Mouse (Mus musculus): ENCODE data around the gene Prrg3. TPM values are rescaled to one million over a fixed set of nuclear protein-coding genes. Genes with fewer than 3 reads are reported as not detected.
"Not testable (repeated sequence)": the region's sequence is repeated elsewhere in the genome, so short reads cannot be mapped to it uniquely, and the experiment has no call there.

The Prrg3 gene
- total RNA-seq (2021) = 1 to 10 TPM; 2.5 to 4.0 TPM
- long read RNA-seq, experiment 1, partial matches to known transcripts = 0 of 2 reads
- long read RNA-seq, experiment 1, other reads (novel, unspliced or antisense) = 1 of 2 reads
- long read RNA-seq, experiment 2 = 0 reads

DNA sequence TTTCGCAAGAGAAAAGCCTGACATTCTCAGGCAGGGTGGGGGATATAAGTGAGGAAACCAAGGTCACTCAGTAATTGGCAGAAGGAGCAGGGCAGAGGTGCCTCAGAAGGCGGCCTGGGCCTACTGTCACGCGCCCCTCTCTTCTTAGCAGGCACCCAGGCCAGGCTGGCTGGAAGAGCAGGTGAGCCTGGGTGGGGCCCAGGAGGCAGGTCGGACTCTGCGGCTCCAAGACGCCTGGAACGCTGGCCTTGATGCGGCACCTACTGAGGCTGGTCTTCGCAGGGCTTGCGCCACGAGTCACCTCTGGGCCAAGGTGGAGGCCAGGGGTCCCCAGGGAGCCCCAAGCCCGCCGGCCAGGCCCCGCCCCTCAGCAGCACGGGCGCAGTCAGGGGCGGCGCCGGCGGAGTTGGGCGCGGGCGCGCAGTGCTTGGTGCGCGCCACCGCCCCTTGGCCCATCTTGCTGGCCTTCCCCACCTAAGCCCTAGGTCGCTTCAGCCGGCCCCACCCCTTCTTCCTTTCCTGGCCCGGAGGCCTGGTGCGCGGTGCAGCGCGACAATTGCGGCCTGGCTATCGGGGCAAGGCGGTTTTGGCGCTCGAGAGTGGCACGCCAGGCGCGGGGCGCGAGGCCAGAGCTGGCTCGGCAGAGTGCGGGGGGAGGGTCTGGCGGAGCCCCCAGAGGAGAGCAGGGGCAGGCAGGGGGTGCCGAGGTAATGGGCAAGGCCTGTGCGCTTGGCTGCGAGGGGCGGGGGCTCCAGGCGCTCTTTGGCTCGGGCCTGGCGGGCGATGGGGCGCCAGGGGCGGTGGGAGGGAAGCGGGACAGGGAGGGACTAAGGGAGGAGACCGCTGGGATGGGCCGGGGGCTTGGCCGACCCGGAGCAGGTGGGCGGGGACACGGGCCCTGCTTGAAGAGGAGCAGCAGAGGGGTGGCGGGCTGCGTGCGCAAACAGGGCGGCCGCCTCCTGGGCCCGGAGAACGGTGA, at the start of gene Prrg3:
TSS of gene Prrg3 (plus strand) at position 552 of the 979 bp plus-strand sequence.
- peak; percentile 19 to 48 for DNase-seq
- intact Hi-C loops (cut with DNase I) = no loop called here

DNA sequence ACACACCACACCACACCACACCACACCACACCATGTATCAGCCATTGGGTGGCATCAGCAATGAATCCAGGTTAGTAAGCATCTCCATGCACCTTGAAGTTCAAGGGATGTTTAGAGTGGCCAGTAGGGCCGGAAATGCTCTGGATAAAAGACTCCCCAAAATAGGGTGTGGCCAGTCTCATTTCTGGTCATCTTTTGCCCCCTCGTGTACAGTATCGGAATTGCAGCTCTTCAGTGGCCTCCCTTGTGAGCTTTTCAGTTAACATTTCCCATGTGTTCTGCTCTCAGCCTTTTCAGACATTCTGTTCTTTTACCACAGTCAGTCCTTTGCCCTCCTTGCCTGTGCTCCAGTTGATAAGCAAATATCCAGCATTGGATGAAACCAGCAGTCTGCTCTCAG, 15.8 kb upstream of the Prrg3 start:
- peak; percentile 9 to 12 for DNase-seq
- intact Hi-C loops (cut with DNase I) = loop anchor here (5.0 kb wide), 1 partner anchor 149 kb away; no protein-coding TSS in a partner anchor

DNA sequence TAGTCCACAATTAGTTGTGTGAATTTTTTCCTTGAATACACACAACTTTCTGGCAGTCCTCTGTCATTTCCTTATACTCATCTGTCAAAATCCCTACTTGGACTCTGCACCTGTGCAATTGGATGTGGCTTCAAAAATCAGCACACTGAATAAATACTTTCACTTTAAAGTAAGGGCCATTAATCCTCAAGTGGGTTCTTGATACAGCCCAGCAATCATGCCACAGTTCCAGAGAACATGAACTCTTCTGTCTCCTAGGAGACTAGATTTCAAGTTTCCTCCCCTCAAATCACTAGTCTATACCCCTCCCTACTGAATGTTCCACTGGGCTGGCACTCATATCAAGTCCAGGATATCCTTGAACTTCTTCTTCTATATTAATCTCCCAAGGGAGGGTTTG, 4.1 kb upstream of the Prrg3 start:
- DNase-seq = no peak
- intact Hi-C loops (cut with DNase I) = no loop called here

DNA sequence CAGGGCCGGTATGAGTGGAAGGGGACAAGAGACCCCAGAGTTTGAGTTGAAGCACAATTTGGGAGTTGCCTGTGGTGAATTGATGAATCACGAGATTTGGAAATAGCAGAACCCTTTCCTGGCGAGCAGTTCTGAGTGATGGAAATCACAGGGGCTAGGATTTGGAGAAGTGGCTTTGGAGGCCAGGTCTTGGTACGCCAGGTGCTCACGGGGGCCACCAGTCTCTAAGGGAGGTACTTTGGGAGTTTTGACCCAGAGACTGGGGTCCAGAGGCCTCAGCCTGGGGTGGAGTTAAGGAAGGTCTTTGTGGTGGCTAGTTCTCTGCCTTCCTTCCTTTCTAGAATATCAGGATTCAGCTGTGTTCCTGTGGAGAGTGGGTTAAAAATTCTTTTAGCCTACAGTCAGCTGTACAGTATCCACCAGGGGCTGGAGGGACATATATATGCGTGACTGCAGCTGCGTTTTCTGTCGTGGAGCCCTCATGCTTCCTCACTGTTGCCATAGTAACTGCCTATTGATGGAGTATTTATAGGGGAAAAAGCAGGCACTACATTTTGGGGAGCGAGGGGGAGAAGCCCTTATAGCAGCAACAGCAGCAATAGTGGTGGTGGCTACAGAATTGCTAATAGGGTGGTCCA, 970 bp downstream of the Prrg3 start:
- DNase-seq = no peak
- intact Hi-C loops (cut with DNase I) = no loop called here

DNA sequence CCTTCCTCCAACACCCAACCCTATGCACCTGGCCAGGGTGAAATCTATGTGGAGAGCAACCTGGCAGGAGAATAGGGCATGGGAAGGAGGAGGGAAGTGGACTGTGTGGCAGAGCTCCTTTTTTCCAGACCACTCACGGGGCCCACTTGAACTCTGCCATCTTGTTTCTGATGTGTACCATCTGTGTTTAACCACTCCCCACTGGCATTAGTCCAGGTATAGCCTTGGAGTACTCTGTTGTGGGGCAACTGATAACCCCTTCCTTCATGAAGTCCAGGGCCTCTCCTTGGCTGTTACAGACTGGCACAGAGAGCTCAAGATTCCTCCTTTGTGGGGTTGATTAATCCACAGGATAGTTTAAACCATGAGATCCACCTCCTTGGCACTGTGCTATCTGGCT, 5.8 kb downstream of the Prrg3 start:
- intact Hi-C loops (cut with DNase I) = no loop called here
- no peak for DNase-seq

DNA sequence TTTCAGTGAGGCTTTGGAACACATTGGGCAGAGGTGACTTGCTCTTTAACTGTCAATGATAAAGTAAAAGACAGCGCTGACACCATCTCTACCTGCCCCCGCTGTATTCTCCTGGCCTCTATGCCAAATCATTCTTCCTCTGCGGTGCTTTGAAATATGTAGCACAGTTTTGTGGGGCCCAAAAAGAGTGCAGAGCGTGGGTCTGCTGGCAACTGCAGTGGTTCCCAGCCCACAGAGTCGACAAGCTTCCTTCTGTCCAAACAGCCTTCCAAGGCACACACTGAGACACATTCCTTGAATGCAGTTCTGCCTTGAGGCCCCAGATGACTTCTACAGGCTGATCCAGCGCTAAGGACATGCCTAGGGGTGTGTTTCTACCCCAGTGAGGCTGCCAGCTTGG, 6.4 kb downstream of the Prrg3 start:
- intact Hi-C loops (cut with DNase I) = no loop called here
- no peak for DNase-seq

DNA sequence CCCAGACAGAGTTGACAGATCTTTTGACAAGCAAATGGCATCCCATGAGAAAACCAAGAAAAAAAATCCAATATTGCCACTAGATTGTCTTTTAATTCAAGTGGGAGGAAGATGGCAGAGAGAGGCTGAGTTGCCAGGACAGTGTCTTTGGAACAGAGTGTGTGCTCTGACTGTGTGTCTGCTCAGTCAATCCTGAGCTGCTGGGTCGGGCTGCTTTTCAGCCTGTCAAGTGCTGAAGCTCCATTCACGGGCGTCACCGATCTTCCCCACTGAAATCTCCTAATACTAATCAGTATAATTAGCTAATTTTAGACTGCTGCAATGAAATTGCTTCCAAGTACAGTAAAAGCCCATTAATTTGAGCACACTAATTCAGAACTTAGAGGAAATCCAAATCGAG, 8.9 kb downstream of the Prrg3 start:
- no peak for DNase-seq
- intact Hi-C loops (cut with DNase I) = no loop called here

DNA sequence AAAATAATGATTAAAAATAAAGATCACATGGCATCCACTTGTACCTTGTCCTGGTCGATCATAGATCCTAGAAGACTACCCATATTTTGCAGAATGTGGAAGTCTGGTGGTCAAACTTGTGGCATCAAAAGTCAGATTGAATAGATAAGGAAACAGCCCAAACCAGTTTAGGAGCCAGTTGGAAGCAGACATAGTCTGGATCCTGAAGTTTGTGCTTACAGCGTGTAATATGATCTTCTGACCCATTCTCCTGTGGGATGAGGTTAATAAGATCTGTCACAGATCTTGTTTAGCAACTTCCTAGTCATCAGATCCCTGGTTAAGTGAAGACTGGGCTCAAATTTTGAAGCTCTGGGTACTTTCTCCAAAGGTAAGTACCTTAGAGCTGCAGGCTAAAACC, 10.3 kb downstream of the Prrg3 start, which contains the start of gene Fate1:
TSS of gene Fate1 (plus strand) at position 301 of the 400 bp plus-strand sequence.
- intact Hi-C loops (cut with DNase I) = no loop called here
- DNase-seq = no peak

DNA sequence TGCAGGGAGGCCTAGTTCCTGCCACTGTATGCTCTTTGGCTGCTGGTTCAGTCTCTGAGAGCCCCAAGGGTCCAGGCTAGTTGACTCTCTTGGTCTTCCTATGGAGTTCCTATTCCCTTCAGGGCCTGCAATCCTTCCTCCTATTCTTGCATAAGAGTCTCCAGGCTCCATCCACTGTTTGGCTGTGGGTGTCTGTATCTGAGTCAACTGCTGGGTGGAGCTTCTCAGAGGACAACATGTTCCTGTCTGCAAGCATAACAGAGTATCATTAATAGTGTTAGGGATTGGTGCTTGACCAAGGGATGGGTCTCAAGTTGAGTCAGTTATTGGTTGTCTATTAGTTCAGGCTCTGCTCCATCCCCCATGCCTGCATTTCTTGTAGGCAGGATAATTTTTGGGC, 15.3 kb downstream of the Prrg3 start:
- intact Hi-C loops (cut with DNase I); DNase-seq: not testable (repeated sequence)

DNA sequence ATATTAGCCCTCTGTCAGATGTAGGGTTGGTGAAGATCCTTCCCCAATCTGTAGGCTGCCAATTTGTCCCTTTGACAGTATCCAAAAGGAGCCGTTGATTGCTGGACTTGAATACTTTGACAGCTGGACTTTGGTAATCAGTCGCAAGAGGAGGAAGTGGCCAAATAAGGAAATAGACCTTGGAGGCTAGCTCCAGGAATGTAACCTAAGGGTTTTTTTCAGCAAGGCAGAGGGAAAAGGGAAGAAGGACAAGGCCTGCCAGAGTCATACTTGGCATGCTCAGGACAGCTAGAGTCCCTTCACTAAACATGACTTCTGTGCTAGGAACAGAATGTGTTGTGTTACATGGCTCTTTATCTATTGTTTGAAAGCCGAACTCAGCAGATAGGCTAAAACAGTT, 18.0 kb downstream of the Prrg3 start:
- intact Hi-C loops (cut with DNase I) = no loop called here
- no peak for DNase-seq

DNA sequence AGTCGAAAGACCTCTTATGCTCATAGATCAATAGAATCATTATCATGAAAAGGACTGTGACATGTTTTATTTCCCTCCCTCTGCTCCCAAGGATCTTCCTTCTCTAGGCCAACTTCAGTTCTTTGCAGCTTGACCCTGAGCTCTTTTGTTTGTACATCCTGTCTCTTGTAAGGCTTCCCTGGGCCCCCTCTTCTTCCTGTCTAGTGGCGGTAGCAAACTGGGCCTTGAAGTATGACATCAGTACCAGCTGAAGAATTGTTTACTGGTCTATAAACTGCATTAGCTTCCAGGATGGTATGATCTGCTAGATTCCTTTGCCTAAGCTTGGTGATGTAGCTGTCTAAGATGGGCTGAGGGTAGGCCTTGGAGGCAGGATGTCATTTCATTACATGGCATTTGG, 18.9 kb downstream of the Prrg3 start:
- DNase-seq = no peak
- intact Hi-C loops (cut with DNase I) = no loop called here

DNA sequence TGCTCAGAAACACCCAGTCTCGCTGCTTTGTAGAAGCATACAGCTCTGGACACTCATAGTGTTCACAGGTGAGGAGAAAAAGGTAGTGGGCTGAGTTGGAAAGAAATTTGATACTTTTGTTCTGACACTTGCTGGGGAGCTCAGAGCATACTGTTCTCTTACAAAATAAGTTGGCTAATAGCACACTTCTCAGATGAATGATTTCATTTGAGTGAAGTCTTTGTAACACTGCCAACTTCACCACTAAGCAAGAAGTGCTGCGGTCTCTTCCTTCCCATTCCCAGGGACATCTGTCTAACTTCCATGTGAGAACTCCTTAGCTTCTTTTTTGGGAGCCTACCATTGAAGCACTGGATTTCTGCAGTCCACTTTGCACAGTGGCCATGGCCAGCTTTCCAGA, 20.8 kb downstream of the Prrg3 start:
- intact Hi-C loops (cut with DNase I) = no loop called here

DNA sequence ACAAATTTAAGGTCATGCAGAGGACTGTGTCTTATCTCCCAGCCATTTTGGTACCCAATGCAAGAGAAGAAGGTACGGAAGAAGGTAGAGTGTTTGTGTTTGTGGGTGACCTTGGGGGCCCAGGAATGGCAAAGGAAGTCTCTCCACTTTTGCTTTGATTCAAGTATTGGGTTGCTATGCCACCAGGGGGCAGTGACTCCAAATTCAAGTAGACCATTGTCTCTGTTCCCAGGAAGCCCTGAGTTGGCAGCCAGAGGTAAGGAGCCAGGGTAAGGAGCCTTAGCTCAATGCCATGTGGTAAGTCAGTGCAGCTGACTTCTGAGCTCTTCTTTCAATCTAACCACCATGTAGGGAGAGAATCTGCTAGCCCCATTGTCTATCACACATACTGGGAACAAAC, 21.4 kb downstream of the Prrg3 start:
- intact Hi-C loops (cut with DNase I) = no loop called here
- DNase-seq = no peak

More for the DNA sequence above, 20.8 kb downstream of the Prrg3 start:
- no peak for DNase-seq

DNA sequence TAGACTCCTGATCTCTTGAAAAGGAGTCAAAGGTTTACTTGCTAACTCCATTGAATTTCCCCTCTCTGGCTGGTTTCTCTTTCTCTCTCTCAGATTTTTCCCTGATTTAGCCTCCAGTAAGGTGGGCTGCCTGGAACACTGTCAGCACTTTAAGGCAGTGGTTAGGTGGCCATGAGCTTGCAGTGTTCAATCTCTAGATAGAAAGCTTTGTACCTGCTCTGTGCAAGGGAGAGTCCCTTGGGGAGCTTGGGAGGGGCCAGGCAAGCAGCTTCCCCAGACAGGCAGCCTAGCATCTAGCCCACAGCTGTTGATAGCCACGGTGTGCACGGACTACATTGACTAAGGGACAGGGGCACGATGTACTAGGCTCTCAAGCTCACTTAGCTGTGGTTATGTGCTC, 29.1 kb downstream of the Prrg3 start, which contains the start of gene Cnga2:
TSS of gene Cnga2 (plus strand) at position 301 of the 400 bp plus-strand sequence.
- intact Hi-C loops (cut with DNase I) = no loop called here
- DNase-seq = no peak

DNA sequence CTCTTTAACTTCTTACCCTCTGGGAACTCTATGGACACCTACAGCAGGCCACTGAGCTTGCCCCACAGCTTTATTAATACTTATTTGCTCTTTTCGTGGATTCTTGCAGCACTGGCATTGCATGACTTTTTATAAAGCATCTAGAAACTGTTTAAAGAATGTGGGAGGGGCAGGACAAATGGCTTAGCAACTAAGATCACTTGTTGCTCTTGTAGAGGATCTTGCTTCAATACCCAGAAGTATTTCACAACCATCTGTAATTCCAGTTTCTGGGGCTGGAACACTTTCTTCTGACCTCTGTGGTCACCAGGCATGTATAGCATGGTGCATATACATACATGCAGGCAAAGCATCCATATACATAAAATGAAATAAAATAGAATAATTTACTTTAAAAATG, 33.5 kb downstream of the Prrg3 start:
- DNase-seq = no peak
- intact Hi-C loops (cut with DNase I) = no loop called here

DNA sequence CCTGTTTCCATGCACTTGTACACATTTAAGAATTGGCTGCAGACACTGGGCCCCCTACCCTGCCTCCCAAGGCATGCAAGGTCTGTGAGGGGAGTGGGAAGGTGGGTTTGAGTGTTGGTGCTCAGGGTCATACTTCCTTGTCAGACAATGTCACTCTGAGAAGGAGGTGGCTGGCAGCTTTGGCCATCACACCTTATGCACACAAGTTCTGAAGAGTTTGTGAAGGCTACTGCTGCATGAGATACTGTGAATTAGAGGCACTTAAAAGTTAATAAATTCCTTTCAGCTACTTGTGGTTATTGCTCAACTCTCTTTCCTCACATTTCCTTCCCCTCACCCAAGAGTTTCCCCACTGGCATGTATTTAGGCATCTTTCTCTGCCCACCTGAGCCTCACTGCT, 47.5 kb downstream of the Prrg3 start:
- no peak for DNase-seq
- intact Hi-C loops (cut with DNase I) = no loop called here

DNA sequence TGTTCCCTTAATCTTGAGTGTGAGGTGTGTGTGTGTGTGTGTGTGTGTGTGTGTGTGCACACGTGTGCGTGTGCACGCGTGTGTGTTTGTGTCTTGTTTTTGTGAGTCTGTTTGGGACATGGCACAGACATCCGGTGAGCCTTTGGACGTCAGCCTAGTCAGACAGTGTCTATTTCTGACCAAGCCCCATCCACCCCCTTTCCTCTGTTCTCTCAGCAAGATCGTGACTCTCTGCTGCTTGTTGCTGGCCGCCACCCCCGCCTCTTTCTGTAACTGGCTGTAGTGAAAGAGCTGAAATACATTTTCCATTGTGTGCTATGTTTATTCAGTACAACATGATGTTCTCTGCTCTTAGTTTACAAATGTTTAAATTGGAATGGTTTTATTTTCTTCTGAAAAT, 49.8 kb downstream of the Prrg3 start:
- intact Hi-C loops (cut with DNase I) = no loop called here
- no peak for DNase-seq

DNA sequence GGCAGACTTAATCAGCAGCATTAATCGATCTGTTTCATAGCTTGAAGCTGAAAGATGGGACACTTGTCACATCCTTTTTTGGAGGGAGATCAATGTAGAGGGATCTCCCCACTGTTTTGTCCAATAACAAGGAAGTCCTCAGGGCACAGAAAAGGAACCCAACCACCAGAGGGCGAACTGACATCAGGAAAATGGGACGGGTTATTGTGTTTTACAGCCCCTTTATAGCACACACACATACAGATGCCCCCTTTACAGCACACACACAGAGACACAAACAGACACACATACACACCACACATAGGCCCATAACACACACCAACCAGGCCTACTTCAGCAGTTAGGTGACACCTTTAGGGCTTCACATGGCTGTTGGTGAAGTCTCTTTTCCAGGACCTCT, 50.4 kb downstream of the Prrg3 start:
- intact Hi-C loops (cut with DNase I) = no loop called here
- peak in 1 of 2 experiments; percentile 11 for DNase-seq

DNA sequence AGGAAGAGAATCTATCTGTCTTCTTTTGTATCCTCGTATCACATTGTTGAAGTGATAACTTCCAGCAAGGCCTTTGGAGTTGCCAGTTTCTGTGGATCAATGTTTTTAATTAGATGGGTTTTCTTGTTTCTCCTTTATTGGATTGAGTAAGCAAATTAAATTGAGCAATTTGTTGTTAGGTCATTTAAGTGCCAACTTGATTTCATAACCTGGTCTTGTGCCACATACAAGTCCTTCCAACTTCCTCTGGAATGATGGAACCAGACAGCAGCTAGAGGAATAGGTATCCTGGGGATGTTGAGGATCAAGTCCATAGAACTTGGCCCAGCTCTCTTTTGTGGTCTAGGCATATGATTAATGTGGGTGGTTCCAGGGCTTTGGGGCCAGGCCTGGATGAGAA, 59.8 kb downstream of the Prrg3 start:
- no peak for DNase-seq
- intact Hi-C loops (cut with DNase I) = no loop called here

Measured in gastrocnemius, postnatal 36 days (tissue).